Mouse (Mus musculus): Measurements from ENCODE around the gene Samd4b.
"Not testable (repeated sequence)": the region's sequence is repeated elsewhere in the genome, so short reads cannot be mapped to it uniquely, and the experiment has no call there.

Gene Samd4b

GRCm38 (mm10) chr7:28558486-28558885 lies 39.5 kb downstream of the Samd4b start:
- no peak for DNase-seq

GRCm38 (mm10) chr7:28557708-28558107 lies 40.2 kb downstream of the Samd4b start:
- no peak for DNase-seq

DNA sequence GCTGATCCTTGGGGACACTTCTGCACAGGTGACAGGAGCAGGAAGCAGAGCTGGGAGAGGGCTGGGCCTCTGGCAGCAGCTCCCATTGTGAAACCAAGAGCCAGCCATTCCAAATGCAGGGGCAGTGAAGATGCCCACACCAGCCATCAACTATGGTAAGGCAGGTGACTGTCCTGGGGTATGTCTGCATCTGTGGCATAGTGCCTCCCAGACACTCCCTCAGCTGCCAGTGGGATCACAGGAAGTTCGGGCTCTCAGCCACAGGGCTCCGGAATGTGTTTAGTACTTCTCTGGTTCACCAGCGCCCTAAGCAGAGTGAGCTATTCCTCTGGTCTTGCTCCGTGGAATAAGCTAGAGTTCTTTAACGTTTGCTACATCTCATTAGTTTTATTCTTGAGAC lies 40.9 kb downstream of the Samd4b start:
- no peak for DNase-seq

GRCm38 (mm10) chr7:28555939-28556535 lies 41.9 kb downstream of the Samd4b start:
- DNase-seq = no peak

GRCm38 (mm10) chr7:28553076-28553475 lies 44.9 kb downstream of the Samd4b start:
- DNase-seq = no peak

DNA sequence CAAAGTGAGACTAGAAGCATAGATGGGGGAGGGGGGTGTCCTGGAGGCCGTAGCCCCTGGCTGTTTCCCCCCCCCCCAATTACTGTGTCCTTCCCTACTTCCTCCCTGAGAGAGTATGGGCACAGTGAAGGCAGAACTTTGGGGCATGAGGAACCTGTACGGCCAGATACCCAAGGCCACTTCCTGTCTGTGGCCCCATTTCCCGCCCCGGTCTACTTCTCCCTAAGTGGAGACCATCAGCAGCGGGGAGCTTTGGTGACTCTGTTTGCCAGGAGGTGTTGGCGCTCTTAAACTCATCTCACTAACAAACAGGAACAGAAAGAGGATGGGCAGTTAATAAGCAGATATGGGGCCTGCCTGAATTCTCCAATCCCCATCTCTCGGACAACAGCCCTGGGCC lies 50.3 kb downstream of the Samd4b start:
- no peak for DNase-seq

DNA sequence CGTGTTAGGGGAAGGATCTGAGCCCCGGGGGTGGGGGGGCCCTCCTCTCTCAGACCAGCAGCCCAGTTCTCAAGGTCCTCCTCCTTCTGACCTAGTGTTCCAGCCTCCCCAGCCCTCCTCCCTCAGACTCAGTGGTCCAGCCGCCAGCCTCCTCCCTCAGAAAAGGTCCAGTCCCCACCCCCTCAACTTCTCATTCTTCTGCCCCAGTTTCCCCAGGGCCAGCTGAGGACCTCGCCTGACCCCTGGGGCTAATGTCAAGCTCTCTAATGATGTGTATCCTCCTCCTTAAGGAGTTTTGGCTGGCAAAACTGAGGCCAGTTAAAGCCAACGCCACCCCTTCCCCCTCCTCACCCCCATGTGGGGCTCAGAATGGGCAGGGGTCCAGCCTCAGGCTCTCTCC lies 50.8 kb downstream of the Samd4b start, which contains the start of gene Nccrp1:
TSS of gene Nccrp1 (minus strand) at position 101 of the 400 bp plus-strand sequence.
- no peak for DNase-seq

- no peak for DNase-seq
These were observed 51.3 kb downstream of the Samd4b start for GRCm38 (mm10) chr7:28546649-28547048.

DNA sequence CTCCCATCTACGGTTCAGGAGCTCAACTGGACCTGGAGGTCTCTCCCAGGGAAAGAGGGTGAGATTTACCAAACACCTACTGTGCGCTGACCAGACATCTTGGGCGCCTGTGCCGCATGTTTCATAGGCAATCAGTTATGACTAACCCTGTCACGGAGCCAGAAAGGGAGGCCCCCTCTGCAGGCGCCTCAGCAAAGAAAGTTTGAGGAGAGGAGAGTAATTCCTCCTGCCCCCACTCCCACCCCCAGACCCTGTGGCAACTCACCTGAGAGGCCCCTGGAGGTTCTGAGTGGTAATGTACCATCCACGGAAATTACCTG lies 52.1 kb downstream of the Samd4b start:
- DNase-seq = no peak

- no peak for DNase-seq
These were observed 52.7 kb downstream of the Samd4b start for GRCm38 (mm10) chr7:28545048-28545890.

GRCm38 (mm10) chr7:28544051-28544601 lies 53.8 kb downstream of the Samd4b start:
- DNase-seq = no peak

GRCm38 (mm10) chr7:28540526-28540925 lies 57.4 kb downstream of the Samd4b start, which contains the start of gene Sycn:
Gene Sycn (plus strand): TSS chr7:28540885.
- no peak for DNase-seq

DNA sequence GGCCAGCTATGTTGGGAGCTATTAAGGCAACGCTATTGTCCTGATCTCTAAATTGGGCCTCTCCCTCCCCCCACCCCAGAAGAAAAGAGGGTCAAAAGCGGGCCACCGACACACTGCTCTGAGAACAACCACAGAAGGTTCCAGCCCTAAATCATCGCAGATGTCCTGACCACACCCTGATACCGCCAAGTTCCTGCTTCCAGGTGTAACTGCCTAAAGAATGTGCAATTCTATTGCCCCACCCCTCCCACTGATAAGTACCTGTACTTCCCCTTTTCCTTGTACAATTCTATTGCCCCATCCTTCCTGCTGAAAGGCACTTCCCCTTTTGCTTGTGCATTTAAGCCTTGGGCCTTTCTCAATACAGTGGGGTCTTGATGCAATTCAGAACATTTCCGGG lies 59.1 kb downstream of the Samd4b start:
- DNase-seq = not testable (repeated sequence)

- no peak for DNase-seq
These were observed 65.9 kb downstream of the Samd4b start for GRCm38 (mm10) chr7:28532005-28532404.

- DNase-seq = peak; percentile 58
These were observed 69.8 kb downstream of the Samd4b start for GRCm38 (mm10) chr7:28527922-28528719.

DNA sequence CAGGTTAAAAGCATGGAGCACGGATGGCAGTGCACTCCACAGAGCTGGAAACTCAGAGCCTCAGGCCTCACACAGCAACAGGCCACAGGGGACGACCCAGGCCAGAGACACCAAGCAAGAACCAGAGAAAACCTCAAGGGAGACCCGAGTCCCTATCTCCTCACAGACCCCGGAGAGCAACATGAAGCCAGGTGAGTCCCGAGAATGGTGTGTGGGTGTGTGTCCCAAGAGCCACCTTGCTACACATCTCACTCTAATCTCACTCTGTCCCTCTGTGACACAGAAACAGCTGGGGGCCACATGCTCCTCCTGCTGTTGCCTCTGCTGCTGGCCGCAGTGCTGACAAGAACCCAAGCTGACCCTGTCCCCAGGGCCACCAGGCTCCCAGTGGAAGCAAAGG lies 75.4 kb downstream of the Samd4b start, which contains the start of gene Ifnl3:
TSS of gene Ifnl3 (plus strand) at position 301 of the 400 bp plus-strand sequence.
- not testable (repeated sequence) for DNase-seq

- no peak for DNase-seq
These were observed 86.5 kb downstream of the Samd4b start for GRCm38 (mm10) chr7:28511441-28511840.

GRCm38 (mm10) chr7:28510405-28510974 lies 87.5 kb downstream of the Samd4b start, which contains the start of gene Ifnl2:
Gene Ifnl2 (minus strand): TSS chr7:28510455.
- not testable (repeated sequence) for DNase-seq

DNA sequence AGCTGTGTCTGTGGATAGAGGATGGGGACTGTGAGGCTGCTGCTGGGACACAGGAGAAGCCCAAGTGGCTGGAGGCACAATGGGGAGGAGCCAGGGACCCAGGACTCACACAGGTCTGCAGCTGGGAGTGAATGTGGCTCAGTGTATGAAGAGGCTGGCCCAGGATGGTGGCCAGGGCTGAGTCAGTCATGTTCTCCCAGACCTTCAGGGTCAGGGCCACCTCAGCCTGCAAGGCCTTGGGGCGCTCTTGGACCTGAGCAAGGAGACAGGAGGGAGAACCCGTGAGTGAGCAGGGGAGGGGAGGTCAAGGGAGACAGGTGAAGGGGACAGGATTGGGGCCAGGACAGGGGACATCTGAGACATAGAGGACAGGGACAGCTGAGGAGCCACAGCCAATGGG lies 88.8 kb downstream of the Samd4b start:
- DNase-seq = not testable (repeated sequence)

GRCm38 (mm10) chr7:28505585-28505984 lies 92.4 kb downstream of the Samd4b start:
- no peak for DNase-seq

DNA sequence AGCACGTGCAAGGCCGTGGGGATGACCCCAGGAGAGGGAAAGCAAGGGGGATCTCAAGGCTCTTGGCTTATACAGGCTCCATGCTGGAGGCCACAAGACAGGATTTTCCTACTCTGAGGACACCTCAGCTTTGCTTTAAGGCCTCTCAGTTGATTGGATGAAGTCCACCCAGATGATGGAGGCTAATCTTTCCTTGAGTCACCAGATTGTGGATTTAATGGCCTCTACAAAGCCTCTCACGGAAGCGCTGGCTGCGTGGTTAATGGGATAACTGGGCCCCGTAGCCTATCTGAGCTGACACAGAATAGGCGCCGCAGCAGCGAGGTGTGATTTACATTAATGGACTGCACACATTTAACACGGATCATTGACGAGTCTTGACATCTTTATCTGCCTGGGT lies 102.5 kb downstream of the Samd4b start:
- no peak for DNase-seq

DNA sequence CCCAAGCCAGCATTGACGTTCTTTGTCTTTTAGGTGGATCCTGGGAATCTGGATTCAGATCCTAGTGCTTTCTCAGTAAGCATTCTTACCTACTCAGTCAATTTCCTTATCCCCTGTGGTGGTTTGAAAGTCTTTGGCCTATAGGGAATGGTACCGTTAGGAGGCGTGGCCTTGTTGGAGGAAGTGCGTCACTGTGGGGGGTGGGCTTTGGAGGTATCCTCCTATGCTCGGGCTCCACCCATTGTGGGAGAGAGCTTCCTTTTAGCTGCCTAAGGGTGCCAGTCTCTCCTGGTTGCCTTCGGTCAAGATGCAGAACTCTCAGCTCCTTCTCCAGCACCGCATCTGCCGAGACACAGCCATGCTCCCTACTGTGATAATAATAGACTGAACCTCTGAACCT lies 105.6 kb downstream of the Samd4b start:
- DNase-seq = no peak

- DNase-seq = no peak
These were observed 107.0 kb downstream of the Samd4b start for GRCm38 (mm10) chr7:28490903-28491302.

Data from right cerebral cortex, postnatal 25 days (tissue).